ENCODE assay signal across 9 mouse cellular contexts in the genomic region with DNA sequence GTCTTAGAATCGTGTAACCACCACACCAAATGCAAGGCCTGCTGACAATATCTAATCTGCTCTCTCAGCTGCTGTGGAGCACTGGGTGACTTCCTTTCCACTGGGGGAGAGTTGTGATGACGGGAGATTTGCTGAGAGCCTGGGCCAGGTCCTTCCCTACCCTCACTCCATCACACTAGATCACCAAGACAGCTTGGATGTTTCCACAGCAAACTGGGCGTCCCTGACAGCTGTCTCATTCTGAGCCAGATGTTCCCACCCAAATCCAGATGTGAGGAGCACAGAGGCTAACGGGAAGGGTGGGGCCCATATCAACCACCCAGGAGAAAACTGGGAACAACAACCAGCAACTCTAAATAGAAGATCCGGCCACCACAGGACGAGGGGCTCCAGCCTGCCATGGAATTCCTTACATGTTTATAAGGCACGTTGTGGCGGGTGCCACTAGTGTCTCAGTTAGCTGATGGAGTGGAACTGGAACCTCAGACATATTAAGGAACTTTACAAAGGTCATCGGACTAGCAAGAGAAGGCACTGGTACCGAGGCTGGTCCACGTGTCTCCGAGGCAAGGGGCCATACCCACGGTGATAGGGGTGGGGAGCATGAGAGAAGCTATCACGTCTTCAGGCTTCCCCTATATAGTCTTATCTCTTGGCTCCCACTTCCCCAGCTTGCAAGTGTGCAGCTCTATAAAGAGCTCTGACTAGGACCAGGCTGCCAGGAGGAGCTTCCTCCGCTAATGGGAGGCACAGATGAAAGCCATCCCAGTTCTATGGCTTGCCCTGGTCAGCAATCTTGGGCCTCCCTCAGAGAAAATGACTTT. TPM values are rescaled to one million over a fixed set of nuclear protein-coding genes. Genes with fewer than 3 reads are reported as not detected.
DNase-seq lines count a peak whose midpoint lies in the region; ATAC-seq and TF ChIP-seq lines count a peak whose summit lies in the region.
"Had no signal": no experiment of that assay in that cellular context is flagged by ENCODE, and none has a peak within 500 bp of the region (broad histone marks: within the 10 kb centered on the region; RNA-seq: fewer than 3 reads in every experiment).

No protein-coding gene starts in this region.

- peak overlapping the region; percentile 44 for H3K4me2 ChIP-seq in embryonic facial prominence, embryonic 13.5 days
- peak overlapping the region; percentile 96 for H3K4me2 ChIP-seq in lung, embryonic 14.5 days
- H3K4me2 ChIP-seq: midbrain, embryonic 12.5 days had no signal

- peak overlapping the region; percentile 69 for H3K4me3 ChIP-seq in G1E (ENCODE audit: low read depth, low read length)
- no peak overlapping the region for H3K4me3 ChIP-seq in embryonic facial prominence, embryonic 13.5 days
- peak overlapping the region; percentile 9 for H3K4me3 ChIP-seq in lung, embryonic 14.5 days (ENCODE audit: low read depth, low read length)
- H3K4me3 ChIP-seq: midbrain, embryonic 12.5 days had no signal

- ATAC-seq in G1E (ENCODE audit: extremely low read depth, insufficient number of reproducible peaks, low FRiP score, poor library complexity, severe bottlenecking): peak; percentile 75
- no peak for ATAC-seq in embryonic facial prominence, embryonic 13.5 days (ENCODE audit: insufficient number of reproducible peaks, insufficient read depth, low FRiP score, low TSS enrichment, low read depth)
- ATAC-seq in lung, embryonic 14.5 days (ENCODE audit: insufficient read depth): no peak

- peaks cover 15% of the 10 kb centered on the region for H3K27me3 ChIP-seq in G1E (ENCODE audit: insufficient read depth, low read length)
- H3K27me3 ChIP-seq in embryonic facial prominence, embryonic 13.5 days: peaks cover 11% of the 10 kb centered on the region
- no peaks in the 10 kb centered on the region for H3K27me3 ChIP-seq in lung, embryonic 14.5 days (ENCODE audit: insufficient read depth, low read length)

- H3K27ac ChIP-seq in embryonic facial prominence, embryonic 13.5 days: no peak overlapping the region
- H3K27ac ChIP-seq in lung, embryonic 14.5 days (ENCODE audit: low read depth): no peak overlapping the region; the same call in 1 of the 2 replicates
- H3K27ac ChIP-seq: midbrain, embryonic 12.5 days had no signal

- peak; percentile 78 for DNase-seq in G1E (ENCODE audit: low spot score)
- DNase-seq in heart, postnatal 4 days: peak; percentile 49
- no peak for DNase-seq in lung, embryonic 14.5 days
- DNase-seq in cerebellum, adult 11-12 months: no peak
- DNase-seq in thymus, postnatal 25 days: no peak
- DNase-seq in urinary bladder, postnatal 36 days (ENCODE audit: low spot score in 2 of 2): no peak
- DNase-seq in spleen, postnatal 14 days (ENCODE audit: low spot score in 2 of 2): no peak

- H3K9me3 ChIP-seq in G1E (replicated peaks): no peaks in the 10 kb centered on the region
- H3K9me3 ChIP-seq in embryonic facial prominence, embryonic 13.5 days: no peaks in the 10 kb centered on the region
- H3K9me3 ChIP-seq in lung, embryonic 14.5 days (ENCODE audit: low read depth, low read length): no peaks in the 10 kb centered on the region
- H3K9me3 ChIP-seq: midbrain, embryonic 12.5 days had no signal

- H3K36me3 ChIP-seq in G1E (replicated peaks): peaks cover 26% of the 10 kb centered on the region
- peaks cover 11% of the 10 kb centered on the region for H3K36me3 ChIP-seq in embryonic facial prominence, embryonic 13.5 days
- peaks cover 14% of the 10 kb centered on the region for H3K36me3 ChIP-seq in lung, embryonic 14.5 days (ENCODE audit: insufficient read depth)

- TF ChIP-seq CTCF in G1E (IDR thresholded peaks at IDR 0.05; ENCODE audit: low read depth, low read length): no peak
- no peak for TF ChIP-seq CTCF in lung, embryonic 14.5 days (IDR thresholded peaks at IDR 0.05; ENCODE audit: low read depth)

- H3K9ac ChIP-seq in embryonic facial prominence, embryonic 13.5 days: peak overlapping the region; percentile 59; the same call in 1 of the 2 replicates
- peak overlapping the region; percentile 26 for H3K9ac ChIP-seq in lung, embryonic 14.5 days
- H3K9ac ChIP-seq: midbrain, embryonic 12.5 days had no signal

- H3K4me1 ChIP-seq in G1E (ENCODE audit: insufficient read depth, low read depth, low read length): peaks cover 75% of the 10 kb centered on the region
- peaks cover 34% of the 10 kb centered on the region for H3K4me1 ChIP-seq in embryonic facial prominence, embryonic 13.5 days
- peaks cover 11% of the 10 kb centered on the region for H3K4me1 ChIP-seq in lung, embryonic 14.5 days (ENCODE audit: insufficient read depth)

- 70% methylated on average over 15 of the region's 15 CpGs for WGBS in embryonic facial prominence, embryonic 13.5 days
- 53% methylated on average over 15 of the region's 15 CpGs for WGBS in lung, embryonic 14.5 days

RNA-seq across cellular contexts. Expression of a gene that starts 2.3 kb away (rescaled TPM):
- 1.8 and 2.1 TPM in 2 replicates for total RNA-seq in G1E (2014; fragmentation: Nextera tagmentation)
- 2.2 and 3.6 TPM in 2 replicates for total RNA-seq in G1E (2017)
- polyA plus RNA-seq in G1E (2012): 0.66 and 0.76 TPM in 2 replicates
- 4.7 TPM in 2 replicates for polyA plus RNA-seq in embryonic facial prominence, embryonic 13.5 days (2015; fragmentation: Nextera tagmentation; extraction: Ambion mirVana)
- total RNA-seq in heart, postnatal 4 days (2021): 10 to 100 TPM; 14.2 to 14.7 TPM
- polyA plus RNA-seq in lung, embryonic 14.5 days (2014; fragmentation: Nextera tagmentation; extraction: Ambion mirVana): 9.8 and 9.9 TPM in 2 replicates

RNA-seq across cellular contexts. Expression of a gene that starts 9.5 kb away (rescaled TPM):
- total RNA-seq in G1E (2014; fragmentation: Nextera tagmentation) (126 and 142 TPM in 2 replicates), G1E (2017) (152 and 196 TPM in 2 replicates)
- polyA plus RNA-seq in G1E (2012): 42.1 and 68.8 TPM in 2 replicates
- polyA plus RNA-seq in embryonic facial prominence, embryonic 13.5 days (2015; fragmentation: Nextera tagmentation; extraction: Ambion mirVana): 164 and 179 TPM in 2 replicates
- 100 to 1,000 TPM; 111 to 119 TPM for total RNA-seq in heart, postnatal 4 days (2021)
- polyA plus RNA-seq in lung, embryonic 14.5 days (2014; fragmentation: Nextera tagmentation; extraction: Ambion mirVana): 147 and 162 TPM in 2 replicates

RNA-seq across cellular contexts. Expression of a gene that starts 28.4 kb away (rescaled TPM):
- total RNA-seq in G1E (2014; fragmentation: Nextera tagmentation) (0.90 and 2.1 TPM in 2 replicates), G1E (2017) (2.0 and 2.4 TPM in 2 replicates)
- 0.70 and 1.0 TPM in 2 replicates for polyA plus RNA-seq in G1E (2012)
- polyA plus RNA-seq in embryonic facial prominence, embryonic 13.5 days (2015; fragmentation: Nextera tagmentation; extraction: Ambion mirVana): 3.8 and 4.7 TPM in 2 replicates
- total RNA-seq in heart, postnatal 4 days (2021): 1 to 10 TPM; 2.0 TPM
- polyA plus RNA-seq in lung, embryonic 14.5 days (2014; fragmentation: Nextera tagmentation; extraction: Ambion mirVana): 2.7 and 3.8 TPM in 2 replicates

RNA-seq across cellular contexts. Expression of a gene that starts 41.7 kb away (rescaled TPM):
- total RNA-seq in G1E (2014; fragmentation: Nextera tagmentation): 139 and 147 TPM in 2 replicates
- 86.0 and 93.4 TPM in 2 replicates for total RNA-seq in G1E (2017)
- polyA plus RNA-seq in G1E (2012): 51.6 and 55.0 TPM in 2 replicates
- polyA plus RNA-seq in embryonic facial prominence, embryonic 13.5 days (2015; fragmentation: Nextera tagmentation; extraction: Ambion mirVana): 74.5 and 79.5 TPM in 2 replicates
- total RNA-seq in heart, postnatal 4 days (2021): 10 to 100 TPM; 32.9 to 37.1 TPM
- 88.7 and 89.3 TPM in 2 replicates for polyA plus RNA-seq in lung, embryonic 14.5 days (2014; fragmentation: Nextera tagmentation; extraction: Ambion mirVana)

RNA-seq across cellular contexts. Expression of a gene that starts 44.7 kb away (rescaled TPM):
- total RNA-seq in G1E (2014; fragmentation: Nextera tagmentation): 3.5 and 6.4 TPM in 2 replicates
- 10.9 and 12.5 TPM in 2 replicates for total RNA-seq in G1E (2017)
- polyA plus RNA-seq in G1E (2012): 0.68 and 0.93 TPM in 2 replicates
- polyA plus RNA-seq in embryonic facial prominence, embryonic 13.5 days (2015; fragmentation: Nextera tagmentation; extraction: Ambion mirVana): 3.1 and 4.5 TPM in 2 replicates
- total RNA-seq in heart, postnatal 4 days (2021): 1 to 10 TPM; 5.4 to 6.2 TPM
- polyA plus RNA-seq in lung, embryonic 14.5 days (2014; fragmentation: Nextera tagmentation; extraction: Ambion mirVana): 2.4 TPM in 2 replicates

Comparison
In these comparisons a context has a peak if more than half of its experiments do, and no peak if none do; other contexts are left out.
1. DNase-seq: peak in G1E (single experiment) and heart, postnatal 4 days (single experiment); none in lung, embryonic 14.5 days (single experiment), cerebellum, adult 11-12 months (single experiment), thymus, postnatal 25 days (single experiment), urinary bladder, postnatal 36 days (0 of 2) and spleen, postnatal 14 days (0 of 2).